Mouse (Mus musculus): Measurements from ENCODE around the gene Jmjd7.

DNA sequence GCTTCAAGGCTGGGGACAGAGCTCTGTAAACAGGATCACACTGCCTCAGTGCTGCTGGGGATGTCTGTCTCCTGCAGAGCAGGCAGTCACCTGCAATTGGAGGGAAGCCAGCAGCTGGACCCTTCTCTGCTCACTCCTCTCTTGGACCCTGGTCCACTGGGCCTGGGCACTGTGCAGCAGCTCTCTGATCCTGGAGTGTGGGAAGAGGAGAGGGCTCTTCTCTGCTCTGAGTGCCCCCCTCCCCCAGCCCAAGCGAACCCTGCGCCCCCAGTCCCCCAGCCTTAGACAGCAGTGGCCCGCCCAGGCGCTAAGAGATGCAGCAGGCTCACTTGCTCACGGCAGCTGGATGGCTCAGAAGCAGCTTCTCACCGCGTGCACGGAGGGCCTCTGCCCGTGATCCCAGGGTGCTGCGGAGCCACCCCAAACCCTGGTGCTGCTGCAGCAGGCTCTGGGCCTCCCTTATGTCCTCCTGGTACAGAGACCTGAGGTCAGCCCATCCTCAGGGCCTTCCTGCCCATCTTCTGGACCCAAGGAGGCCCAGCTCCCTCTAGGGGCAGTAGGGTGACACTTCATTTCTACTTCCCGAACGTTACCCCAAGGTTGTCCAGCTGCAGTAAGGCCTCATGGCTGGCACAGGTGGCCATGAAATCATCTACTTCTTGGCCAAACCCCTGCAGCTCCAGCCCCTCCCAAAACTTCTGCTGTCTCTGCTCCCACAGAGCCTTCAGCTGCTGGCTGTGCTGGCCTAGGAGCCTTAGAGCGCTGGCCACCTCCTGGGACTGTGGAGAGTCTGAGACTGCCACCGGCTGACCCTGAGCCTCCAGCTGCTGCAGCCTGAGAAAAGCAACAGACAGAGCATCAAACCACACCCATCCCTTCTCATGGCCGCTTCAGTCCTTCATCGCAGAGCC, 41.5 kb downstream of the Jmjd7 start:
- TF ChIP-seq POLR2A (IDR thresholded peaks at IDR 0.05; ENCODE audit: insufficient read depth, low read length) (no peak), CTCF (IDR thresholded peaks at IDR 0.05; ENCODE audit: low read depth, low read length) (peak; percentile 78), EP300 (IDR thresholded peaks at IDR 0.05; ENCODE audit: insufficient read depth, low read depth, low read length) (no peak)
